ENCODE assay signal across 28 mouse cellular contexts in genomic region chr16:45693558-45693957, GRCm38 (mm10). TPM values are rescaled to one million over a fixed set of nuclear protein-coding genes. Genes with fewer than 3 reads are reported as not detected.
"Had no signal": no experiment of that assay in that cellular context is flagged by ENCODE, and none has a peak within 500 bp of the region (broad histone marks: within the 10 kb centered on the region; RNA-seq: fewer than 3 reads in every experiment).

Gene Tmprss7, minus strand, starts transcription at chr16:45693658.

- H3K27me3 ChIP-seq: heart, embryonic 13.5 days; heart, embryonic 15.5 days; hindbrain, embryonic 13.5 days; hindbrain, embryonic 15.5 days; kidney, embryonic 15.5 days; limb, embryonic 13.5 days; limb, embryonic 15.5 days; liver, embryonic 12.5 days had no signal

- ATAC-seq: hindbrain, postnatal 0 days; intestine, embryonic 16.5 days; liver, embryonic 12.5 days had no signal

- H3K4me1 ChIP-seq: heart, embryonic 13.5 days; heart, embryonic 15.5 days; limb, embryonic 13.5 days; limb, embryonic 15.5 days; liver, embryonic 12.5 days had no signal

- H3K27ac ChIP-seq: heart, adult 2 months; heart, embryonic 13.5 days; heart, embryonic 15.5 days; hindbrain, embryonic 13.5 days; hindbrain, embryonic 15.5 days; hindbrain, postnatal 0 days; kidney, embryonic 15.5 days; kidney, postnatal 0 days; limb, embryonic 13.5 days; limb, embryonic 15.5 days; liver, embryonic 12.5 days; liver, embryonic 14.5 days had no signal

- DNase-seq: gastrocnemius, postnatal 14 days; gastrocnemius, postnatal 36 days; heart, adult 11 months; heart, adult 2 months; heart, postnatal 14 days; heart, postnatal 36 days; kidney, adult 11 months; kidney, adult 2 months; kidney, adult 9 months; kidney, postnatal 14 days; kidney, postnatal 36 days; left cerebral cortex, postnatal 4 days had no signal

- H3K4me2 ChIP-seq: heart, embryonic 11.5 days; heart, embryonic 13.5 days; heart, embryonic 15.5 days; hindbrain, embryonic 13.5 days; hindbrain, embryonic 15.5 days; kidney, embryonic 15.5 days; limb, embryonic 13.5 days; limb, embryonic 15.5 days; liver, embryonic 12.5 days had no signal

- H3K4me3 ChIP-seq: heart, adult 2 months; heart, embryonic 13.5 days; heart, embryonic 15.5 days; hindbrain, embryonic 13.5 days; hindbrain, embryonic 15.5 days; kidney, embryonic 15.5 days; limb, embryonic 13.5 days; limb, embryonic 15.5 days; liver, embryonic 12.5 days had no signal

- H3K36me3 ChIP-seq: heart, embryonic 13.5 days; heart, embryonic 15.5 days; hindbrain, embryonic 13.5 days; hindbrain, embryonic 15.5 days; kidney, embryonic 15.5 days; limb, embryonic 13.5 days; limb, embryonic 15.5 days; liver, embryonic 12.5 days had no signal

- H3K9ac ChIP-seq: heart, embryonic 13.5 days; heart, embryonic 15.5 days; hindbrain, embryonic 13.5 days; hindbrain, embryonic 15.5 days; kidney, embryonic 15.5 days; limb, embryonic 13.5 days; limb, embryonic 15.5 days; liver, embryonic 12.5 days; liver, embryonic 14.5 days had no signal

- H3K9me3 ChIP-seq: heart, embryonic 13.5 days; heart, embryonic 15.5 days; hindbrain, embryonic 13.5 days; hindbrain, embryonic 15.5 days; kidney, embryonic 15.5 days; limb, embryonic 13.5 days; limb, embryonic 15.5 days; liver, embryonic 12.5 days had no signal

RNA-seq across cellular contexts. Expression of gene Tmprss7, which starts in this region (rescaled TPM):
- total RNA-seq: gastrocnemius, adult 18-20 months; gastrocnemius, adult 8-10 months; gastrocnemius, postnatal 14 days; gastrocnemius, postnatal 36 days; heart, adult 2 months; heart, postnatal 14 days; heart, postnatal 36 days had no signal
- polyA plus RNA-seq: heart, adult 2 months; heart, embryonic 15.5 days; heart, postnatal 0 days; kidney, adult 2 months had no signal
